Mouse (Mus musculus) right cerebral cortex, adult 2 months (tissue): ENCODE results near the gene Lingo3.
A peak's percentile ranks its signal among the peaks of the same experiment; 100 is the strongest.

Experiments used
- DNase-seq, 2 experiments: peaks; one replicate each; pipeline ENCODE4 v3.0.0; 2021 to 2022; ENCODE audit warnings: low spot score in 2 of 2

Lingo3 gene

DNA sequence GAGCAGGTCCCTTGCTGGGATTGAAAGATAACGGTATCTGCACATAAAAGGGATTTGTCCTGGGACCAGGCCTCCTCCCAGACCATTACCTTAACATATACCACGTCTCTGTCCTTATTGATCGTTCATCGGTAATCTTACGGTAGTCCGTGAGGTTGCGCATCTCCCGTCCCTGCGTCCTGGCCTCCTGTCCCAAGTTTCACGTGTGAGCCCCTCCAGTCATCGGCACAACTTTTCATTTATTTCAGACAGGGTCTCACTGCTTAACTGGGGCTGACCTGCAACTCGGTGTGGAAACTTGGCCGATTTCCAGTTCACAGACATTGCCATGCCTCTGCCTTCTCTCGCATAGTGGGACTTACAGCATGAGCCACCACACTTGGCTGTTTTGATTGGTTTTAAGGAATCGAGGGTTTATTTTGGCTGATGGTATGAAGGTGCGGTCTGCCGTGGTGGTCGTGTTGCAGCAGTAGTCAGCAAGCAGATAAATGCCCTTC, 44.7 kb downstream of the Lingo3 start:
- no peak for DNase-seq

DNA sequence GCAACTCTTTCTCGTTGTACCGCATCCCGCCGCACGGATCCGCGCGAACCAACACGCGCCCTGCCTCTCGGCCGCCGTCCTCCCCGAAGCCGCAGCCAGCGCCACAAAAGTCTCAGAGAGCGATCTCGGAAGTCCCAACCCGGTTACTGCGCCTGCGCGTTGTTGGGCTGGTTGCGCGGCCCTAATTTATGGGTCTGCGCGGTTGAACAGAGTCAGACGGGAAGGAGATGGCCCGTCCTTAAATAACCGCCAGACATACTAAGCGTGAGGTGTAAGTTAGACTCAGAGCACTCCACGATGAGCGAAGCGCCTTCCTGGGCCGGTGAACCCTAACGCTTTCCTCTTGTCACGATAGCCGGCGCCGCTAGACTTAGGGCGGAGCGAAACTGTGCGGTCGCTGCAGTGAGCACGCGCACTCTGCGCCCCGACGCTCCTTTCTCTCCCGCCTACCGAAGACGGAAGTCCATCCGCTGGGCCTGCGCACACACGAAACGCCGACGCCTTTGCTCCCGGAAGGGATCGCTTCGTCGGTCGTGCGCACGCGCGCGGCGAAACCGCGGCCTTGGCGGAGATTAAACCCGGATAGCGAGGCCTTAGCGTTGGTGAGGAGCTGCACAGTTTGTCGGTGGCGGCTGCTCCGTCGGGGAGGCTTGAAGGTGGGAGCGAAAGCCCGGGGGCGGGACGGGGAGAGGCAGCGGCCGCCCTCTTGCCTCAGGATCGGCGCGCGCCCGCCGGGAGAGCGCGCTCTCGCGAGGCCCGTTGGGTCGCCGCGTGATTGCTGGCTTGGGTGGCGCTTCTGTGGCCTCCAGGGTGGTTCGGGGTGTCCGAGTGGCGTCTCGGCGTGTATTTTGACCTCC, 45.5 kb downstream of the Lingo3 start, which contains the start of the genes Sf3a2 and Plekhj1:
Sf3a2 (plus strand) TSS at position 49 of the 857 bp plus-strand sequence.
Plekhj1 (minus strand) TSS at position 477 of the 857 bp plus-strand sequence.
- peak; percentile 97 to 98 for DNase-seq

DNA sequence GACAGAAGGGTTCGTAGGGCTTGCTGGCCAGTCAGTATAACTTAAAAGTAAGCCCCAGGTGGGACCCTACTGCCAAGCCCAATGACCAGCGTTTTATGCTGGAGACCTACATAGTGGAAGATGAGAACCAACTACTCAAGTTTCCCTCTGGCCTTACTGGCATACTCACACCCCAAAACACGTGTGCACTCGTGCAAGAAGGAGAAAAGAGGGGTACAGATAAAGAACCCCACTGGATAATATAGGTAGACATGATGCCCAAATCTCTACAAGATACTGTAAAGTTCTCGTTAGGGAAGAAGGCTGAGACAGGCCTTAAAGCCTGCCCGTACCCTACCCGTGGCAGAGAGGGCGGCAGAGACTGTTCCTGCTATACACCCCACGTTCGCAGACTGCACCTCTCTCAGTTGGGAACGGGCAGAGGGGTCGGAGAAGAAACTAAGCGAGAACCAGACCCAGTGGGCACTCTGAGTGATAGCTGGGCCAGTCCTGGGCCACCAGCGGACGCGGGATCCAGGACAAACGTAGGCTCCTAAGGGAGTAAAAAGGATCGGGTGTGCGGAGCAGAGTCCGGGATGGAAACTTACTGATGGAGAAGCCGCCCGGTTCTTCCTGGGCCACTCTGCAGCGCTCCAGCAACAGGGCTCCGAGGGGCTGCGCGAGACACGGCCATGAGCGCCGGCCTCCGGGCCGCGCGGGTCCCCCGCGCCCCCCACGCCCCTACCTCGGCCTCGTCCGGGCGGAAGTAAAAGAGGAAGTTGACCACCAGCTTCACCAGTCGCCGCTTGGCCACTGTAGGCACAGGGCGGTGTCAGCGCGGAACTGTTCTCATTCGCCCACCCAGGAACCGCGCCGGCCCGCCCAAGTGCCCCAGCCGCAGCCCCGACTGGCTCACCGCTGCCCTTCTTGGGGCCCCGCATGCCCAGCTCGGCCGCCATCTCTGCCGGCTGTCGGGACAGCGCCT, 46.4 kb downstream of the Lingo3 start:
- no peak for DNase-seq

DNA sequence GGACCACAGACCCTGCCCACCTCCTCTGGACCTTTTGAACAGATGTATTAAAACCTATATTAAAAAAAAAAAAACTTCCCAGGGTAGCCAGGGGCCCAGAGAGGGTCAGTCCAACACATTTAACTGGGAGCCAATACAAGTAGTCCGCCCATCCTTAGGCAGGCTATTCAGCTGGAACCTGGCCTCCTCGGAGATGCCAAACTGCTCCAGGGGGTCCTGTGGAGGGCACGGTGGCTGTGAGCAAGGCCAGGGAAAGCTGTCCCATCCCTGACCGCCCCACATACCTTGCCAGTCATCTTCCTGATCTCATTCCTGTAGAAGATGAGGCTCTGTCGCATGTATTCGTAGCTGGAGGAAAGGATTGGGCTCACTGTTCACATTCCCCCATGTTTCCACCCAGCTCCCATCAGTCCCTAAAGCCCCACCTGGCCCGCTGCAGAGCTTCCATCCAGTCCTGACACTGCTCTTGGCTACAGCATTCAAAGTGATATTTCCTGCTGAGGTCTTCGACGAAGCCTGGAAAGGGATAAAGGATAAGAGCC, 47.5 kb downstream of the Lingo3 start:
- no peak for DNase-seq

DNA sequence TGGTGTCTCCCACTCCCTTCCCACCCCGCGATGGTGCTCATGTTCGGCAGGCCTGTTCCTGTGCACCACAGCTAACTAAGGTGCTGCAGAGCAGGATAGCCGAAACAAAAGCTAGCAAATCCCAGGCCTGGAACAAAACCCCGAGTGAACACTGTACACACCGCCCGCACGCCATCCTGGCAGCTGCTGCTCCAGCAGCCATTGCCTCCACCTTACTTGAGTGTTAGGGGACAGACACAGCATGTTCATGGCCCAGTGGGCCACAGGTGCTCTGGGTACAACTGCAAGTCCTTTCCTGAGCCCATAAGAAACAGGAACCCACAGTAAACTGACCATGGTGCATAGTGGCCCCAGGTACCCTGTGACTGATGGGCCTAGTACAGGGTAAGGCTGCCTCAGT, 49.1 kb downstream of the Lingo3 start:
- DNase-seq = no peak

DNA sequence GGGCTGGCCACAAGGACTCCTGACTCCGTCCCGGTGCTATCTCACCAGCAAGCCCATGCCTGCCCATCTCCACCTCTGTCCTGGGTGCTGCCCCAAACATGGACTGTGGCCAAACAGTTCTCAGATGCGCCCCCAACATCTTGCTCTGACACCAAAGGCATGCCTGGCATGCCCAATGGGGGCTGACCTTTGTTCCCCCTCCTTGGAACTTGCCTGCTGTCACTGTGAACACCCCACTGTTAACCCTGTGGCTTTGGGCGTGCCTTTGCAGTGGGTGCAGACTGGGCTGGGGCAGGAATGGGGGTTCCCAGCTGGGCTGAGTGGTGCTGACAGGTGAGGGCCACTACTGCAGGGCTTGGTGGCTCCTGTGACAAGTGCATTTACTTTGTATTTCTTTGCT, 50.0 kb downstream of the Lingo3 start:
- no peak for DNase-seq

DNA sequence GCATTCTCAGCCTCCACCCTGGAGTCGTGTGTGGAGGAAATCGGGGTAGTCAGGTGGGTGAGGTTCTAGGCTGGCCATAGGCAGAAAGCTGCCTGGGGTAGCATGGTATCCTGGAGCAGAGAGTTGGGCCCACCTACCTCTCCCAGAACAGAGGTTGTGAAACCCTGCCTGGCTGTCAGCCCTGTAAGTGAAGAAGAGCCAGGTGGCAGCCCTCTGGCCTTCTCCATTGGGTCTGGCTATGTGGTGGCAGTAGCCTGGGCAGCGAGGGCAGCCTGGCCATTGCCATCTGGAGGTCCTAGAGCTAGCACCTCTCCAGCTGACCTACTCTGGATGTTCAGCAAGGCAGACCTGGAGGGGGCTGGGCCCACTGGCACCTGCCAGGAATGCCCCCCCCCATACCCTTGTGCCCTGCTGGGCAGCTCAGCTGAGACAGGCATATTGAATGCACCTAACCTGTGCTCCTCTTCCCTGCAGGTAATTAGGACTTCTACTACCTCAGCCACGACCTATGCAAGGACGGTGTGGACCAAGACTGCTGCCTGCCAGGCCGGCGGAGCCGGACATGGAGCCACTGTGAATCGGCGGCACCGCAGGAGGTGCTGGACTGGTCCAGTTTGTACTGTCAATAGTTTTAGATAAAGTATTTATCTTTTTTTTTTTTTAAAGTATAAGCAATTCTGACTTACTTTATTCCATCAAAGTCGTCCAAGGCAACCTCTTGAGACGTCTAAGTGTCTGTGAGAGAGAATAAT, 50.6 kb downstream of the Lingo3 start:
- no peak for DNase-seq

DNA sequence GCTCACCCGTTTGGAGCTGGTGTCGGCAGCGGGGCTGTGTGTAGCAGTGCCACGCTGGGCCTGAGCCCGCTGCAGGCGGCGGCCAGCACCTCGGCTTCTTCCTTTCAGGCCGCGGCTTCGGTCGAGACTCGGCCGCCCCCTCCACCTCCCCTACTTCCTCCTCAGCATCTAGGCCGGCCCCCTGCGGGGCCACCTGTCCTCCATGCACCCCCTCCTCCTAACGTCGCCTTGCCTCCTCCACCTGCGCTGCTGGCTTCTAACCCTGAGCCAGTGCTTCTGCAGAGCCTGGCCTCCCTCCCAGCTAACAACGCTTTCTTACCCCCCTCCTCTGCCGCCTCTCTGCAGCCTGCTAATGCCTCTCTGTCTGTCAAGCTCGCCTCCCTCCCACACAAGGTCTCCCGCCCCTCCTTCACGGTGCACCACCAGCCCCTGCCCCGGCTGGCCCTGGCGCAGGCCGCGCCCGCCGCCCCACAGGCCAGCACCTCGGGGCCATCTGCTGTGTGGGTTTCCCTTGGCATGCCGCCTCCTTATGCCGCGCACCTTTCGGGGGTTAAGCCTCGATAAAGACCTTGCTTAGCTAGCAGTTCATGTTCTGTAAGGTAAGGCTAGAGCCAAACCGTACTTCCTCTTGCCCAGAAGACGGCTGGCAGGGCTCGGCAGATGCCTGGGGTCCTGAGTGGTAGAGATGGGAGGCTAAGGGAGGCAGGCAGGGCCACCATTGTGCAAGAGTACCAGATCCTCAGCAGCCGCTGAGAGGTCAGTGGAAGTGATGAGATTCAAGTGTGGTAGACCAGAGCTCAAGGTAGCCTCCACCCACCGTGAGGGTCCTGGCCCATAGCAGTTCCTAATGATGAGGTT, 51.4 kb downstream of the Lingo3 start:
- DNase-seq = no peak

DNA sequence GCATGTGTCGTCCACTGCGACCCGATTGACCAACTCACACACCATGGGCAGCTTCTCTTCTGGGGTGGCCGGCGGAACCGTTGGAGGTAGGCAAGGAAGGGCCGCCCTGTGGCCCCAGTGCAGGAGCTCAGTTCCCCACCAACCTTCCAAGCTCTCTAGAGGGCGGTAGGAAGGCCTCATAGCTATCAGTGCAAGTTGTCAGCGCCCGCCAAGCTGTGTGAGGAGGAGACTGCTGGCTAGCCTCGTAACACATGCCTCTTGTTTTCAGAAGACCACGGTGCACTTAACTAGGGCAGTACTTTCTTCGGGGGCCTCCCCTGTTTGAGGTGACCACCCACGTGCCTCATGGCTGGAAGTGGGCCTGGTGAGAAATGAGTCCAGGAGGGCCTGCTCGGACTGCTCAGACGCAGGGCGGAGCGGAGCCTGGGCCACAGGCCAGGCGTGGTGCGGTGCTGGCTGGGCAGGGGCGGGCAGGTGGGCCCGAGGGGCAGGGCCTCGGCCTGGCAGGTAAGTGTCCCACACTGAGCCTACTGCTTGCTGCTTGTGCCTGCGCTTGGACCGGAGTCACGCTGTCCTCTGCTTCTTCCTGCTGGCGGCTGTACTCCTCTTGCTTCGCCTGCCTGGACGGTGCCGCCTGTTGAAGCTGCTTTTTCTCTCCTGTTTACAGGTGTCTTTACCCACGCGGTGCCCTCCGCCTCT, 52.2 kb downstream of the Lingo3 start:
- peak in 1 of 2 experiments; percentile 40 for DNase-seq

DNA sequence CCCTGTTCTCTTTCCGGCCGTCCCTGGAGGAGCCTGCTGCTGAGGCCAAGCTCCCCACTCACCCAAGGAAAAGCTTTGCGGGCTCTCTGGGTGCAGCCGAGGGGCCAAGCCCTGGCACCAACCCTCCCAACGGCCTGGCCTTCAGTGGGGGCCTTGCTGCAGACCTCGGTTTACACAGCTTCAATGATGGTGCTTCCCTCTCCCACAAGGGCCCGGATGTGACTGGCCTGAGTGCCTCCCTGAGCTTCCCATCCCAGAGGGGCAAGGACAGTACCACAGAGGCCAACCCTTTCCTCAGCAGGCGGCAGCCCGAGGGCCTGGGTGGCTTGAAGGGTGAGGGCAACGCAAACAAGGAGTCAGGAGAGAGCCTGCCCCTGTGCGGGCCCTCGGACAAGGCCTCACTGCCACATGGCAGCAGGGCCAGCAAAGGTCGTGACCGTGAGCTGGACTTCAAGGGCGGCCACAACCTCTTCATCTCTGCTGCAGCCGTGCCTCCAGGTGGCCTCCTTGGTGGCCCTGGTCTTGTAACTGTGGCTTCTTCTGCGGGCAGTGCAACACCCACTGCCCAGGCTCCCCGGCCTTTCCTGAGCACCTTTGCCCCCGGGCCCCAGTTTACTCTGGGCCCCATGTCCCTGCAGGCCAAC, 53.0 kb downstream of the Lingo3 start:
- DNase-seq = no peak

DNA sequence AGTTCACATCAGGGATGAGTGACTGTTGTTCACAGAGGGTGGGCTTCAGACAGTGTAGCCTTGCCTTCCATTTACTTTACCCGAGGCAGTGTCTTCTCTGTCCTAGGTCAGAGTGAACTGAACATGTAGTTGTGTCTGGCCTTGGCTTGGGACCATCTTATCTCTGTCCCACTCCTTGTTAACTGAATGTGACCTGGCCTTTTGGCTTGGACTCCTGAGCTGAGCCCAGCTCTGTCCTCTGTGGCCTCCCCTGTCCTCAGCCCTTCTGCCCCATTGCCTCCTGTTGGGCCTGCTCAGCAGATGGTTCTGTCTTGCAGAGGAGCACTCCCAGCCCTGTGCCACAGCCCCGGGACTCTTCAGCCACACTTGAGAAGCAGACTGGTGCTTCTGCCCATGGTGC, 56.3 kb downstream of the Lingo3 start:
- no peak for DNase-seq

DNA sequence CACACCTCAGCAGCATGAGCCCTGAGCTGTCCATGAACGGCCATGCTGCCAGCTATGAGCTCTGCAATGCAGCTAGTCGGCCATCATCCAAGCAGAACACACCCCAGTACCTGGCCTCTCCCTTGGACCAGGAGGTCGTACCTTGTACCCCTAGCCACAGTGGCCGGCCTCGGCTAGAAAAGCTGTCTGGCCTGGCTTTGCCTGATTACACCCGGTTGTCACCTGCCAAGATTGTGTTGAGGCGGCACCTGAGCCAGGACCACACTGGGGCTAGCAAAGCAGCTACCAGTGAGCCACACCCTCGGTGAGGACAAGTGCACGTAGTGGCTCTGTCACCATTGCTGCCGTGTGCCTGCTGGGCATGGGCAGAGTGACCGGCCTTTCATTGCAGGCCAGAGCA, 57.9 kb downstream of the Lingo3 start:
- DNase-seq = no peak

DNA sequence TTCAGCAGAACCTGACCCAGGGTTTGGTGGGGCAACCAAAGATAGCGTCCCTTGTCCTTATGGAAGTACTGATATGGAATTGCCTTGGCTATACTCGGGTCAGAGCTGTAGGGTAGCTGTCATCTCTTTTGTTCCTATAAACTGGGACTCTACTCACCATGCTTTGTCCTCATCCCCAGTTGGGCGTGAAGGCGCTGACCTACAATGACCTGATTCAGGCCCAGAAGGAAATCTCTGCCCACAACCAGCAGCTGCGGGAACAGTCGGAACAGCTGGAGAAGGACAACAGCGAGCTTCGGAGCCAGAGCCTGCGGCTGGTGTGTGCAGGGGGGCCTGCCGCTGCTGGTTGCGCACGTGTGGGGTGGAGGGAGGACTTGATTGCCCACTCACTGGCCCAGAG, 59.0 kb downstream of the Lingo3 start:
- no peak for DNase-seq

DNA sequence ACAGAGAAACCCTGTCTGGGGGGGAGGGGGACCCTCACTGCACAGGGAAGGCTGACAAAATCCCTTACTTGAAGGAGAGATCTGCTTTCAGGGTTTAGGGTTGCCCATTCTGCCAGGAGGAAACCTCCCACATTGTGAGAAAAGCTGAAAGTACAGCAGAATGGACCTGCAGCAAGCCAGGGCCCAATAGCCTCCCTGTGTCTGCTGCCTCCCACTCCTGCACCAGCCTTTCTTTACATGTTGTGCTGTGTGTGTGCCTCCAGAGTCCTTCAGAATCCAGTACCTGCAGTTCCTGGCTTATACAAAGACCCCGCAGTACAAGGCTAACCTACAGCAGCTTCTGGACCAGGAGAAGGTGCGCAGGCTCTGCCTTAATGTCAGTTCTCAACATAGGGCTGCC, 59.5 kb downstream of the Lingo3 start:
- no peak for DNase-seq
